Mouse (Mus musculus) neutrophil, adult 5-6 weeks (primary cell): ENCODE results near the gene D430042O09Rik. TPM values are rescaled to one million over a fixed set of nuclear protein-coding genes. Genes with fewer than 3 reads are reported as not detected.

ENCODE experiments used
- ATAC-seq: fragments of 151-379, 151-347 bp; 2 replicates; pipeline ENCODE4 v1.8.0; 2017; ENCODE audit warnings: mild to moderate bottlenecking, moderate TSS enrichment; ENCODE audit not compliant: insufficient number of reproducible peaks, poor library complexity, low FRiP score, severe bottlenecking; ENCODE audit errors: extremely low read depth
- total RNA-seq: library from RNA; stranded (forward); fragments of 200-1000 nt; gene quantifications from 2 replicates; pipeline ENCODE4 v1.2.3, GENCODE M21; 2017

The D430042O09Rik gene
- total RNA-seq, 1 experiment from 2014 or later = 17.1 TPM

DNA sequence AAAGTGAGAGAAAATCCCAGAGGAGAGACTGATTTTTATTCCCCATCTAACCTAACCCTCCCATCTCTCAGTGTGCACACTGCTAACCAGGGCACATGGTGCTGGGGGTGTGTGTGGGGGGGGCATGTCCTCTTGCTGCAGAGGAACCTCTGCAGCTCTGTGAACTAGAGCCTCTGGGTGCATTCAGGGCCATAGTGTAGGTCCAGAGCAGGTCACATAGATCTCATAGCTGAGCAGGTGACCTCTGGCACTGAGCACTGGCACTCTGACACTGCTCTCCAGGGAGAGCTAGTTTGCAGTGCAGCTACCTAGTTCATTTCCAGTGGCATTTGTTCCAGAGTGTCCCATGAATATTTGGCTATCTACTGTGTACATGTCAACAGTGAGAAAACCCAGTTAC lies 24.0 kb downstream of the D430042O09Rik start:
- no peak for ATAC-seq

- ATAC-seq = no peak
These were observed 26.1 kb downstream of the D430042O09Rik start for GRCm38 (mm10) chr7:125733791-125734190.

DNA sequence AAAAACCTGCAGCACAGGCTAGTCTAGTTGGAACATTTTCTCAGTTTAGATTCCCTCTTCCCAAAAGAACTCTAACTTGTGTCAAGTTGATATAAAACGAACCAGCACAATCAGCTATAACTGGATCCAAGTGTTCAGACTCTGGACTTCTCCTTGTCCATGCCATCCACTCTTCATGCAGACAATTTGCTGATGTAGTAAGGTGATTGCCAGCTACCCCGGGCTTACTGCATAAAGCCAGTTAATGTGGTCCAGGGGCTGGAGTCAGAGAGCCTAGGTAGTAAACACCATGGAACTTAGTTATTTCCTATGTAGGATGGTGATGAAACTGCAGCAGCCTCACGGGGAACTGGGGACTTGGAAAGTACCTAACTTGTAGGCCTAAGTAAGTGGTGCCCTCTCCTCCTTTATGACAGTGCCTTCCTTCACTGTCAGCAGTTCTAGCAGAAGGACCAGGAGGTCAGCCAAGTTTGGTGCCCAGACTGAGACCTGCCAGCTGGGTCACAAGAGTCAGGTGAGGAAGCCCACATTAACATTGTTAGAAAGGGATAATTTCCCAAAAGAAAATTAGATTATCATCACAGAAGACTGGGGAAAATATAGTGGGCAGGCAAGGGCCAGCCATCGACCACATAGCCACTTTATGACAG lies 28.8 kb downstream of the D430042O09Rik start:
- ATAC-seq = no peak

DNA sequence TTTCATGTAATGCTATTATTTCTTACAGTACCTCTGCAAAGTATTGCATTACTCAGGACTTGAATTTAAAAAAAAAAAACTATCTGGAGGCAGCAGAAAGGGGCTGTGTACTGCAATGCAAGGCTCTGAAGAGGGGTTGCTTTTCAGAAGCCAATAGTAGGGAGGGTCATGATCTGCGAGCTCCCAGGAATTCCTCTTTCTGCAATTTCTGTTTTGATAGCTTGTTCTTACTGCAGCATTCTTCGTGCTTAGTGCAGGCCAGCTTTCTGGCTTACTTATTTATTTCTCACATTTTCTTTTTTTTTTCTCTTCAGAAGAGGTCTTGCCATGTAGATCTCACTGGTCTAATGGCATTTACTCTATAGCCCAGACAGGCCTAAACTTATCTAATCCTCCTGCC lies 32.8 kb downstream of the D430042O09Rik start:
- no peak for ATAC-seq

- ATAC-seq = no peak
These were observed 33.6 kb downstream of the D430042O09Rik start for GRCm38 (mm10) chr7:125741271-125741703.

DNA sequence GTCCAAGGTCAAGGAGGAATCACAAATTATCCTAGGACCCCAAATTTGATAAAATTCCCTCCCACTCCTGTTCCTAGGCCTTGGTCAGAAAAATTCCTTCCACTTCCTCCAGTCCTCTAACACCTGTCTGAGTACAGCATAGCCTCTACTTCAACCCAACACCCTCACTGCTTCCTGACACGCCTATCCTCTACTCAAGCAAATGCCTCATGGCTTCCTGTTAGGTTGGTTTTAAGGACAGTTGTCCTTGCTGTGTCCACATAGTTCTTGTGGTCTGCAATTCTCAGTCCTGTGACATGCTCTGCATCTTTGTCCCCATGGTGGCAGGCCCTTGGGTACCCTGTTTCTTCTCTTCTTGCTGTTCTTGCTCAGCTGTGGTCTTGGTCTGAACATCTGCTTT lies 37.1 kb downstream of the D430042O09Rik start:
- ATAC-seq = no peak

GRCm38 (mm10) chr7:125746621-125747315 lies 39.1 kb downstream of the D430042O09Rik start:
- no peak for ATAC-seq

DNA sequence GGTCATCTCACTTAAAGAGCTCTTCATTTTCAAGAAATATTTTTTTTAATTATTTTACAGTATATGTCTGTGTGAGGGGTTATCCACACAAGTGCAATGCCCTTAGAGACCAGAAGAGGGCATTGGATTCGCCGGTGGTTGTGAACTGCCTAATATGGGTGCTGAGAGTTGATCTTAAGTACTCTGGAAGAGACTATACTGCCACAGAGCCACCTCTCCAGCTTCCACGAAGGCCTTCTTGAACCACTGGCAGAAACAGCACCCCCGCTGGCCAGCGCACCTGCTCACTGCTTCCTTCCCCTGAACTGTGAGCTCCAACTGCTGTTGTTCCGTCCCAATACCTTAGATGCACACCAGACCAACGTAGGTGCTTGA lies 39.6 kb downstream of the D430042O09Rik start:
- ATAC-seq = no peak

DNA sequence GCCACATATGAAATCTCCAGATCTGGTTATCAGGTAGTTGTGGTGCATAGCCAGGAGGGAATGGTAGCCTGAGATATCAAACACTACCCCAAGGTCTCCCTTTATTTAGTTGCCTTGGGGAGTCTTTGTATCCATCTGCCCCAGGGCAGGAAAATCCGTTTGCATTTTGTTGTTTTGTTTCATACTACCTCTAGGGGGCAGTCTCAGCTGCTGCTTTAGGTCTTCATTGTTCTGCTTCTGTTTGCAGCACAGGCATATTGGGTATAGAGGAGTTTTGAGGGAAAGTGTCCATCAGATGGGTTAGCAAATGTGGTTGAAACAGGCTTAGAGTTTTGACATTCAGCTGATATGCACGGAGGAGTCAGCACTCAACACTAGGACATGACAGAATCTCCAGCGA lies 40.5 kb downstream of the D430042O09Rik start:
- no peak for ATAC-seq

- ATAC-seq = no peak
These were observed 45.1 kb downstream of the D430042O09Rik start for GRCm38 (mm10) chr7:125752699-125753325.

- ATAC-seq = no peak
These were observed 45.6 kb downstream of the D430042O09Rik start for GRCm38 (mm10) chr7:125753326-125753715.

- ATAC-seq = no peak
These were observed 49.1 kb downstream of the D430042O09Rik start for GRCm38 (mm10) chr7:125756806-125757205.

GRCm38 (mm10) chr7:125757896-125758623 lies 50.4 kb downstream of the D430042O09Rik start:
- ATAC-seq = no peak

DNA sequence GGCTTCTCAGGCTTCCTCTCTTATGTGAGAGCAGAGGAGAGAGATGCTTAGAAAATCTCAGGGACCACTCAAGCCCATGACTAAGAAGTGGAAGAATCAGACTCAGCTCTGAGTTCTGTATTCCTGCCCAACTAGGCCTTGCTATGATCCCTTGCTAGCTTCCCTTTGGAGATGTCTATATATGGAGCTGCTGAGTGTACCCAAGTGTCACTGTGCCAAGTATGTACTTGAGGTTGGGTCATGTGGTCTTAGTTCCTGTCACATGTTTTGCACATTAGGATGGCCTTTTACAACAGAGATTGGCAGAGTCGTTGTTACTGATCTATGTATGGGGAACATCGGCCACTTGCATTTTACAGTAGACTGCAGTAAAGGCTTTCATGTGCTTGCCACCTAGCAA lies 54.6 kb downstream of the D430042O09Rik start:
- no peak for ATAC-seq

DNA sequence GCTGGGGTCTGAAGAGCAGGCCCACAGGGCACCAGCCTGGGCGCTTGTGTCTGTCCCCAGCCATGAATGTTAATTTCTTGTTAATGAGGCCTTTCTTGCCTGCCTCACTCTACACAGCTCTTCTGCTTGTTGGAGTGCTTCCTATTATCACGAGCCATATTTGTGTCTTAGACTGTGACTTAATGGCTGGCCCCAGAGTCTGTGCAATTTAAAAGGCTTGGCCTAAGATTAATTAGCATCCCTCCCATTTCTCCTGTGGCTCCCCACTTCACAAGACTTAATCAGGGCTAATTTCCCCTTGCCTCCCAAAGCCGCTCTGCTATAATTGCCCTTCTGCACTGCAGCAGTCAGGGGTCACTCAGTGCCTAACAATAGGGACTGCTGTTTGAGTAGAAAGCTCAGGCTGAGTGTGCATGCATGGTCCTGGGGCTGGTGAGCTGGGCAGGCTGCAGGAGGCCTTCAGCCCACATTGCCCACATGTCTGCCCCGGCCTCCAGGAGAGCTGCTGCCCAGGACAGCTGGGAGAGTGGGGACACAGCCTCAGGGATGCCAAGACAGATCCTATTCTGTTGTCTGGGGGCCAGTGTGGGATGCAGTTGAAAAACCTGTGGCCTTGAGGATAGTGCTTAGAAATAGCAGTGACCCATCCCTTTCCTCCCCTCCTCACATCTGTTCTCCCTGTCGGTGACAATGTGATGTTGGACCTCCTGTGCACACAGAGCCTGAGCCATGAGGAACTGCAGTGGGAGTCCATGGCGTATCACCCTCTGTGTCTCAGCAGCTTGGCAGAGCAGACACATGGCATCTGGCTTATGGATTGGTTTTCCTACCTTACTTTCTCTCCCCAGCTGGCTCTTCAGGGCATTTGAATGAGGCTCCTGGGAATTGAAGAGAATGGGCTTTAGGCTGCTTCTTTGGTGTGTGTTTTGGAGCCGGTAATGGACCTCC lies 55.5 kb downstream of the D430042O09Rik start:
- ATAC-seq = no peak

DNA sequence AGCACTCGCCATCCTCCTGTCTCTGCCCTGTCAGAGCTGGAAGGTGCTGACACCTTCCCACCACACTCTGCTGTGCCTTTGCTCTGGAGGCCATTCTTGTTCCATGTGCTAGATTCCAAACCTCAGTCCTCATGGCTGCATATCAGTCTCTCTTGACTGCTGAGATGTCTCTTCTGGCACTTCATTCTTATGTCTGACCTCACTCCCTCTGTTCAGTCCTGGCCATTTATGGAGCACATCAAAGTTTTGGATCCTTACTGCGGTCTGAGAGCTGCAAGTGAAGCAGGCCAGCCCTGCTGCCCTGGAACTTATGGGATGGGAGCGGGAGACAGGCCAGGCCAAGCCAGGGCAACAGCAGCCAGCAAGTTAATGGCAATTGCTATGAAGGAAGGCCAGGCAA lies 56.7 kb downstream of the D430042O09Rik start:
- ATAC-seq = no peak

DNA sequence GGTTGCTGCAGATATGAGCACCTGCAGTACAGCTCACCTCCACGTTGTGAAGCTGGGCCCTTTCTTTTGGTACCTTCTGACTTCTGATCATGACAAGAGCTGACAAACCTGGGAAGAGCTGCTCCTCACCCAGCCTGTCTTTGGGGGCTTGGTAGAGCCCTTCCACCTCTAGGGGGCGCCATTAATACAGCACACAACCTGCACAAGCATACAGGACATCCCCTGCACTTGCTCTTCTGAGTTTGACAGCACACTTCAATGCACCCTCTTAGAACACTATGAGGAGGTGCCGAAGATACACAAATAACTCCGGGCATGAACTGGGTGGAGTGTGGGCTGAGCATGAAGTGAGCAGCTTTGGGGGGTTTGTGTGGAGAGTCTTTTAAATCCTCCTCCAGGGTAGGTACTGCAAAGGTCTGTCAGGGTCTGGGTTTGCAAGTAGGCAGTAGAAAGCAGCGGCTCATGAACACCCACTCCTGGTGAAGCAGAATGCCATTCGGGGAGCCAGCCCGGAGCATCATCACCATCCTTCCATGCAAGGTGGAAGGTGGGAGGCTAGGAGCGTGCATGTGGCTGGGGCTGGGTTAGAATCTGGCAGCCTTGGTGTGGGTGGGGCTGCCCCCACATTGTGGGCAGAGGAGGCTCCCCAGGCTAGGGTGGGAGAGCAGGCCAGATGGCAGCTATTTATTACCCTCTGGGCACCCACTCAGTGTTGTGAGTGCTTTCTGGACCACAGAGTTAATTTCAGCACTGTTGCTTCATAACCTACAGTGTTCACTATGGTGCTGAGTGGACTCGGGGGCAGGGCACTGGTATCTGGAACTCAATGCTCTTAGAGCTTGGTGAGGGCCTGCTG lies 59.5 kb downstream of the D430042O09Rik start:
- ATAC-seq = no peak
